Mouse (Mus musculus): ENCODE data around the gene Evx2.

- TF ChIP-seq TAL1 (IDR thresholded peaks at IDR 0.05; ENCODE audit: low read length) (no peak), GATA1 (IDR thresholded peaks at IDR 0.05; ENCODE audit: low read length) (no peak)
These were observed 13.7 kb downstream of the Evx2 start for GRCm38 (mm10) chr2:74645631-74646030.
